Mouse (Mus musculus) brain, embryonic 14.5 days (tissue): ENCODE data around the gene Car14.
"Not testable (repeated sequence)": the region's sequence is repeated elsewhere in the genome, so short reads cannot be mapped to it uniquely, and the experiment has no call there.

ENCODE experiments used
- CTCF ChIP-seq: fragments of 200-500 bp; IDR thresholded peaks from 2 replicates; pipeline ENCODE4 v1.5.1; 2012; ENCODE audit warnings: inconsistent platforms, mild to moderate bottlenecking, moderate library complexity, borderline replicate concordance; ENCODE audit not compliant: insufficient read depth, insufficient read length; ENCODE audit errors: extremely low read depth
- POLR2A ChIP-seq: fragments of 200-500 bp; IDR thresholded peaks from 2 replicates; pipeline ENCODE4 v1.6.1; 2012; ENCODE audit warnings: mild to moderate bottlenecking, inconsistent platforms, borderline replicate concordance; ENCODE audit not compliant: poor library complexity, insufficient read depth, insufficient read length, severe bottlenecking; ENCODE audit errors: extremely low read depth

DNA sequence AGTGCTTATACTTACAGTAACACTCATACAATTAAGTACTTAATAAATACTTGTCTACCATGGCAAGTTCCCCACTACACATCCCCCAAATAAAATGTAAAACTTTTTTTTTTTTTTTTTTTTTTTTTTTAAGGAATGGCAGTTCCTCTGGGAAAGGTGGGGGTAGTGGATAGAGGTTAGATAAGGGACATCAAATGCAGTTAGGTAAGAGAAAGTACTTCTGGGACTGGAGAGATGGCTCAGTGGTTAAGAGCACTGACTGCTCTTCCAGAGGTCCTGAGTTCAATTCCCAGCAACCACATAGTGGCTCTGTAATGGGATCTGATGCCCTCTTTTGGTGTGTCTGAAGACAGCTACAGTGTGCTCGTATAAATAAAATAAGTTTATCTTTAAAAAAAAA, 47.4 kb downstream of the Car14 start:
- not testable (repeated sequence) for TF ChIP-seq POLR2A, CTCF
